Mouse (Mus musculus) urinary bladder, postnatal 4 days (tissue): ENCODE results near the gene Olfr1163.
"Not testable (repeated sequence)": the region's sequence is repeated elsewhere in the genome, so short reads cannot be mapped to it uniquely, and the experiment has no call there.

Source experiments
- DNase-seq, 2 experiments: peaks; one replicate each; pipeline ENCODE4 v3.0.0; 2021 to 2022; ENCODE audit warnings: low spot score in 2 of 2

Olfr1163 gene

GRCm38 (mm10) chr2:88071730-88072129, at the start of gene Olfr1163:
Gene Olfr1163, minus strand, starts transcription at chr2:88071830.
- DNase-seq, result no peak

- no peak for DNase-seq
Measured at GRCm38 (mm10) chr2:88093866-88094265, 22.2 kb upstream of the Olfr1163 start, which contains the start of gene Olfr1164. Gene Olfr1164, minus strand, starts transcription at chr2:88093966.

DNA sequence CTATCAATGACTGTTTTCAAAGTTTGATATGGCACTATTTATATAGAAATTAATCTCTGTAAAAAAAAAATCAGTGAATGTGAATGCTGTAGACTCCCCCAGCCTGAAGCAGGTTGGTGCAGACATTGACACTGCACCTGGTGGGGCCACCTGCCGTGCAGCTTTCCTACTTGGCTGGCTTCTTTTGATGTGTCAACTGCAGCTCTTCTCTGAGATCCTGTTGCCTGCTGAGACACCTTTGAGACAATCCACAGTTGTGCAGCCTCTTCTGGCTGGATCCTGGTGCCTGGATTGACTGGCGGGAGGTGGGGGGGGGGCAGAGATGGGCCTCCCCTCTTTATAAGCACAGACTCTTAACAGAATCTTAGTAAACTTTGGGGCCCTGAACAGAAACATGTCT, 8.0 kb downstream of the Olfr1163 start:
- DNase-seq, result no peak

- no peak for DNase-seq
Measured at GRCm38 (mm10) chr2:88051029-88051428, 20.6 kb downstream of the Olfr1163 start, which contains the start of gene Olfr1162. Gene Olfr1162, minus strand, starts transcription at chr2:88051129.

DNA sequence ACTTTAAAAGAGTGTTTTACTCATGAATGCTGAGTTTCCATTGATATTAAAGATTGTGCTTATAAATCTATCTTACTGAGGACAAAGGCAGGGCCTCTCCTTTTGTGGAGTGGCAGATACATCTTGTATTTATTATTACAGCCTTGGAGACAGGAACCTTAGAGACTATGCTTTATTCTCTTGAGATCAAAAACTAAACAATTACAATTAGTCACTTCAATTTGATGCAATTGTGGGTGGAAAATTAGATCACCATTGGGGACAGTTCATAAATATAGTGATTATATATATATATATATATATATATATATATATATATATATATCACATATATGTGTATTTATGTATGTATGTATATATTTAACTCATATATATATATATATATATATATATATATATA, 34.0 kb downstream of the Olfr1163 start, which contains the start of gene Olfr73:
Gene Olfr73 (minus strand): TSS at position 101 of the 400 bp plus-strand sequence.
- DNase-seq, result no peak

DNA sequence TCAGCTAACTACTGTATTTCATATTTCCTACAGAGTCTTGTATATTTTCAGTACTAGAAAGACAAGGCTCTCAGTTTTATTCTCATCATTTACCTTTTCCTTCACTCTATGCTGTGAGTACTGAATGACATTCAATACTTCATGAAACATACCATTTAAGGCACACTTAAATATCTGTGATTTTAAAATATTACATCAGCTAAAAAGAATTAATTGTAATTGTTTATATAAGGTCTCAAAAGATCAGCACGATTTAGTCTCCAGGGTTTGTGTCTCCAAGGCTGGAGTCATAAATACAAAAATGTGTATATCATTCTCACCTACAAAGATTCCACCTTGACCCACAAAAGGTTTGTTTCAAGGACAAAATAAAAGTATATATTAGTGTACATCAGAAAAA, 49.2 kb downstream of the Olfr1163 start, which contains the start of gene Olfr1161:
Gene Olfr1161 (plus strand): TSS at position 301 of the 400 bp plus-strand sequence.
- DNase-seq, result not testable (repeated sequence)
